Mouse (Mus musculus): ENCODE results near the gene Tspan32. TPM values are rescaled to one million over a fixed set of nuclear protein-coding genes. Genes with fewer than 3 reads are reported as not detected.
A peak's percentile ranks its signal among the peaks of the same experiment; 100 is the strongest.

The Tspan32 gene
- polyA plus RNA-seq, 1 experiment = 59.5 TPM

- TF ChIP-seq CEBPB (IDR thresholded peaks at IDR 0.05; ENCODE audit: insufficient read depth, poor library complexity, severe bottlenecking) (no peak), SRF (IDR thresholded peaks at IDR 0.05; ENCODE audit: control insufficient read depth, insufficient read length, low read depth) (no peak), MYOD1 (IDR thresholded peaks at IDR 0.05; ENCODE audit: control insufficient read depth in 1 of 3, insufficient read length in 2 of 3, low read depth in 2 of 3) (no peak), REST (IDR thresholded peaks at IDR 0.05; ENCODE audit: insufficient read depth, insufficient read length) (no peak), MYOG (IDR thresholded peaks at IDR 0.05; ENCODE audit: control insufficient read depth in 1 of 3, insufficient read depth in 1 of 3, insufficient read length in 2 of 3, low read depth in 2 of 3) (no peak), TCF3 (IDR thresholded peaks at IDR 0.05; ENCODE audit: insufficient read length, low read depth) (no peak)
- Histone ChIP-seq H3K4me2 (ENCODE audit: low read depth) (peak overlapping the region; percentile 99), H3K79me2 (ENCODE audit: control insufficient read depth, insufficient read depth) (peaks cover 92% of the 10 kb centered on the region), H3K36me3 (ENCODE audit: control insufficient read depth, insufficient read depth) (peaks cover 27% of the 10 kb centered on the region), H3K27me3 (ENCODE audit: control insufficient read depth, insufficient read depth, insufficient read length) (no peaks in the 10 kb centered on the region), H3ac (ENCODE audit: control insufficient read depth, insufficient read length) (no peak overlapping the region), H3K4me3 (peak overlapping the region; percentile 99)
Measured at GRCm38 (mm10) chr7:143057023-143057422, 52.2 kb downstream of the Tspan32 start.

- Histone ChIP-seq H3K79me2 (ENCODE audit: control insufficient read depth, insufficient read depth) (peaks cover 92% of the 10 kb centered on the region), H3K36me3 (ENCODE audit: control insufficient read depth, insufficient read depth) (peaks cover 30% of the 10 kb centered on the region), H3K4me3 (no peak overlapping the region), H3K27me3 (ENCODE audit: control insufficient read depth, insufficient read depth, insufficient read length) (no peaks in the 10 kb centered on the region), H3K4me2 (ENCODE audit: low read depth) (peak overlapping the region; percentile 99), H3ac (ENCODE audit: control insufficient read depth, insufficient read length) (no peak overlapping the region)
- TF ChIP-seq TCF12 (IDR thresholded peaks at IDR 0.05; ENCODE audit: insufficient read depth, poor library complexity, severe bottlenecking) = no peak
- TF ChIP-seq MYOG (IDR thresholded peaks at IDR 0.05; ENCODE audit: control insufficient read depth in 1 of 3, insufficient read depth in 1 of 3, insufficient read length in 2 of 3, low read depth in 2 of 3) = no peak
- no peak for TF ChIP-seq CEBPB (IDR thresholded peaks at IDR 0.05; ENCODE audit: insufficient read depth, poor library complexity, severe bottlenecking)
- TF ChIP-seq USF1 (IDR thresholded peaks at IDR 0.05; ENCODE audit: low read depth) = no peak
- no peak for TF ChIP-seq SRF (IDR thresholded peaks at IDR 0.05; ENCODE audit: control insufficient read depth, insufficient read length, low read depth)
- TF ChIP-seq MAX (IDR thresholded peaks at IDR 0.05; ENCODE audit: low read depth) = no peak
Measured at GRCm38 (mm10) chr7:143057667-143058220, 52.9 kb downstream of the Tspan32 start.

DNA sequence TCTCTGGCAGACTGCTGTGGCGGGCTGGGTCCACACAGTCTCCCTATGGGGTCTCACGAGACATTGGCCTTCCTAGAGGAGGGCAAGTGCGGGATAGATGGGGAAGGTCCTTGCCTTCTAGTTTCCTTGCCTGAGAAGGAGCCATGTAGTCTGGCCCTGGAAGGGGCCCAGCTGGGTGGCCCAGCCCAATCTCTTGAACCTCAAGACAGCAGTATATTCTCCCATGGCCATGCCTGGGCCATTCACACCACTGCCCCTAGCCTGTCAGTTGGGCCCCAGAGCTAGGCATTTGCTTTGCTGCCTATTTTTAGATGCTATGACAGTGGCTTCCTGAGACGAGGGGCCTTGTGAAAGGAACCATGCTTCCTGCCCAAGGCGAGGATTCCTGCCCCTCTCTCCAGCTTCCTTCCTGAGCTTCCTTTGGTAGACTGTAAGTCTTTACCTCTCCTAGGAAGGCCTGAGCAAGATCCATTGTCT is 53.4 kb downstream of the Tspan32 start:
- peaks cover 88% of the 10 kb centered on the region for H3K79me2 ChIP-seq (ENCODE audit: control insufficient read depth, insufficient read depth)
- H3K4me2 ChIP-seq (ENCODE audit: low read depth) = peak overlapping the region; percentile 99
- no peak for TF ChIP-seq SRF (IDR thresholded peaks at IDR 0.05; ENCODE audit: control insufficient read depth, insufficient read length, low read depth)
- peak in 1 of 3 experiments; percentile 43 for TF ChIP-seq MYOG (IDR thresholded peaks at IDR 0.05; ENCODE audit: control insufficient read depth in 1 of 3, insufficient read depth in 1 of 3, insufficient read length in 2 of 3, low read depth in 2 of 3)
- H3ac ChIP-seq (ENCODE audit: control insufficient read depth, insufficient read length) = no peak overlapping the region
- peaks cover 34% of the 10 kb centered on the region for H3K36me3 ChIP-seq (ENCODE audit: control insufficient read depth, insufficient read depth)
- H3K27me3 ChIP-seq (ENCODE audit: control insufficient read depth, insufficient read depth, insufficient read length) = no peaks in the 10 kb centered on the region
- no peak overlapping the region for H3K4me3 ChIP-seq

DNA sequence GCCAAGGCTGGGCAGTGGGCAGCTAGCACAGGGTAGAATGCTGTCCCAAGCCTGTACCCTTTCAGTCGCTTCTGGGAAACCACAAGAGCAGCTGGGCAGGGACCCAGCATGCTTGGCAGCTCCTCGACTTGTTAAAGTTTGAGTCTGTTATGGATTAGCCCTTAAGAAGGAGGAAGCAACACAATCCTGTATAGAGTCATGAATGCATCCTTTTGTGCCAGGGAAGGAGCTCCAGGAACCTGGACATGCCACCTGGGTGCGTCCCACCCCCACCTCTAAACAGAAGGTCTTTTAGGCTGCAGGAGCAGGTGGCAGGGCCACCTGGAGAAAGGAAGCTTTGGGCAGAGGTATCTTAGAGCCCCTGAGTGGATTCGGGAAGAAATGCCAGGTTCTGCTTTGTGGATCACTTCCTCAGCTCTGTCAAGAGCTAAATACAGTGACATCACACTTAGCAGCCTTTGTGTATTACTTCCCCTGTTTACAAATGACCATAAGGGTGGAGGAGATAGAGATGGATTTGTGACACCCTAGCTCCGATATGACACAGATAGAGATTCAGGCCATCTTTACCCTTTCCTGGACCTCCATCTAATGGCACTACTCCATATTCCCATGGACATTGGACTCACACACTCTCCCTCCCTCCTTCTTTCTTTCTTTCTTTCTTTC is 54.5 kb downstream of the Tspan32 start:
- Histone ChIP-seq H3K4me2 (ENCODE audit: low read depth) (peak overlapping the region; percentile 99), H3K36me3 (ENCODE audit: control insufficient read depth, insufficient read depth) (peaks cover 44% of the 10 kb centered on the region)
- TF ChIP-seq TCF3 (IDR thresholded peaks at IDR 0.05; ENCODE audit: insufficient read length, low read depth) = no peak
- peak in 2 of 3 experiments; percentile 14 to 78 for TF ChIP-seq MYOG (IDR thresholded peaks at IDR 0.05; ENCODE audit: control insufficient read depth in 1 of 3, insufficient read depth in 1 of 3, insufficient read length in 2 of 3, low read depth in 2 of 3)
- no peak for TF ChIP-seq SRF (IDR thresholded peaks at IDR 0.05; ENCODE audit: control insufficient read depth, insufficient read length, low read depth)
- TF ChIP-seq USF1 (IDR thresholded peaks at IDR 0.05; ENCODE audit: low read depth) = no peak
- TF ChIP-seq MAX (IDR thresholded peaks at IDR 0.05; ENCODE audit: low read depth) = no peak
- no peak for TF ChIP-seq REST (IDR thresholded peaks at IDR 0.05; ENCODE audit: insufficient read depth, insufficient read length)
- TF ChIP-seq TCF12 (IDR thresholded peaks at IDR 0.05; ENCODE audit: insufficient read depth, poor library complexity, severe bottlenecking) = peak; percentile 14
- TF ChIP-seq E2F4 (IDR thresholded peaks at IDR 0.05; ENCODE audit: insufficient read depth) = no peak
- peak; percentile 18 for TF ChIP-seq POLR2AphosphoS2 (IDR thresholded peaks at IDR 0.05; ENCODE audit: insufficient read length, low read depth)
- peak; percentile 11 for TF ChIP-seq POLR2A (IDR thresholded peaks at IDR 0.05; ENCODE audit: insufficient read length, low read depth)
- TF ChIP-seq CEBPB (IDR thresholded peaks at IDR 0.05; ENCODE audit: insufficient read depth, poor library complexity, severe bottlenecking) = no peak
- peak in 1 of 3 experiments; percentile 66 for TF ChIP-seq MYOD1 (IDR thresholded peaks at IDR 0.05; ENCODE audit: control insufficient read depth in 1 of 3, insufficient read length in 2 of 3, low read depth in 2 of 3)

DNA sequence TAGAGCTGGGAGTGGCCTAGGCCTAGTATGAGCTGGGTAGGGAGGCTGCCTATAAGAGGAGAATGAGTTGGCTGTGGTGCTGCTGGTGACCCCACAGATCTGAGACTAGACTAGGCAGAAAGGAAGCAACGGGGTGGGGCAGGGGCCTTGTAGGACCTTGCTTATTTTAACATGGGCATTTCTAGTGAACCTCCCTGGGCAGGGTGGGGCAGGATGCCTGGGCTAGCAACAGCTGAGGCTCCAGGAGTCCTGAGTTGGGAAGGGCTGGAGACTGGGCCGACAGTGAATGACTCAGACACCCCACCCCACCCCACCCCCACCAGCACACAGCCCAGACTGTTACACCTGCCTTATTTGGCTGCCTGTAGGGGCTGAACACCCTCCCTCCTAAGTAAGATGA is 57.9 kb downstream of the Tspan32 start:
- H3ac ChIP-seq (ENCODE audit: control insufficient read depth, insufficient read length) = no peak overlapping the region
- H3K79me2 ChIP-seq (ENCODE audit: control insufficient read depth, insufficient read depth) = peaks cover 43% of the 10 kb centered on the region
- peak overlapping the region; percentile 53 for H3K4me2 ChIP-seq (ENCODE audit: low read depth)
- H3K36me3 ChIP-seq (ENCODE audit: control insufficient read depth, insufficient read depth) = peaks cover 72% of the 10 kb centered on the region
- TF ChIP-seq E2F4 (IDR thresholded peaks at IDR 0.05; ENCODE audit: insufficient read depth) (no peak), MAX (IDR thresholded peaks at IDR 0.05; ENCODE audit: low read depth) (no peak), TCF3 (IDR thresholded peaks at IDR 0.05; ENCODE audit: insufficient read length, low read depth) (peak; percentile 28), POLR2AphosphoS2 (IDR thresholded peaks at IDR 0.05; ENCODE audit: insufficient read length, low read depth) (peak; percentile 44), MYOD1 (IDR thresholded peaks at IDR 0.05; ENCODE audit: control insufficient read depth in 1 of 3, insufficient read length in 2 of 3, low read depth in 2 of 3) (peak; percentile 30 to 94 (median 77)), SRF (IDR thresholded peaks at IDR 0.05; ENCODE audit: control insufficient read depth, insufficient read length, low read depth) (peak; percentile 87), TCF12 (IDR thresholded peaks at IDR 0.05; ENCODE audit: insufficient read depth, poor library complexity, severe bottlenecking) (peak; percentile 53), MYOG (IDR thresholded peaks at IDR 0.05; ENCODE audit: control insufficient read depth in 1 of 3, insufficient read depth in 1 of 3, insufficient read length in 2 of 3, low read depth in 2 of 3) (peak; percentile 64 to 93 (median 74)), USF1 (IDR thresholded peaks at IDR 0.05; ENCODE audit: low read depth) (no peak), CEBPB (IDR thresholded peaks at IDR 0.05; ENCODE audit: insufficient read depth, poor library complexity, severe bottlenecking) (no peak)
- H3K4me3 ChIP-seq = no peak overlapping the region
- H3K27me3 ChIP-seq (ENCODE audit: control insufficient read depth, insufficient read depth, insufficient read length) = no peaks in the 10 kb centered on the region

More for the DNA sequence above, 54.5 kb downstream of the Tspan32 start:
- H3K4me3 ChIP-seq = no peak overlapping the region
- peaks cover 77% of the 10 kb centered on the region for H3K79me2 ChIP-seq (ENCODE audit: control insufficient read depth, insufficient read depth)
- no peaks in the 10 kb centered on the region for H3K27me3 ChIP-seq (ENCODE audit: control insufficient read depth, insufficient read depth, insufficient read length)
- no peak overlapping the region for H3ac ChIP-seq (ENCODE audit: control insufficient read depth, insufficient read length)
